Mouse (Mus musculus) liver, embryonic 12.5 days (tissue): ENCODE data around the gene Gm10645. TPM values are rescaled to one million over a fixed set of nuclear protein-coding genes. Genes with fewer than 3 reads are reported as not detected.

Source experiments
- ATAC-seq: fragments of 200-750 bp; cut with Nextera tagmentation; 2 replicates; pipeline ENCODE4 v1.8.0; 2017; ENCODE audit warnings: moderate number of reproducible peaks, mild to moderate bottlenecking, moderate library complexity
- H3K27ac ChIP-seq: fragments of 300-500 bp; sonication (generic); 2 replicates; pipeline ENCODE4 v1.5.1; 2016; ENCODE audit warnings: mild to moderate bottlenecking
- H3K27me3 ChIP-seq: fragments of 300-500 bp; sonication (generic); replicated peaks from 2 replicates; pipeline ENCODE4 v1.6.1; 2016; ENCODE audit warnings: mild to moderate bottlenecking, moderate library complexity
- H3K36me3 ChIP-seq: fragments of 300-500 bp; sonication (generic); 2 replicates; pipeline ENCODE4 v1.6.1; 2016; ENCODE audit warnings: mild to moderate bottlenecking, moderate library complexity
- H3K4me1 ChIP-seq: fragments of 300-500 bp; sonication (generic); 2 replicates; pipeline ENCODE4 v1.6.1; 2016
- H3K4me2 ChIP-seq: fragments of 300-500 bp; sonication (generic); 2 replicates; pipeline ENCODE4 v1.6.1; 2016; ENCODE audit warnings: mild to moderate bottlenecking, moderate library complexity
- H3K4me3 ChIP-seq: fragments of 300-500 bp; sonication (generic); 2 replicates; pipeline ENCODE4 v1.5.1; 2016; ENCODE audit warnings: mild to moderate bottlenecking, moderate library complexity
- H3K9ac ChIP-seq: fragments of 300-500 bp; sonication (generic); 2 replicates; pipeline ENCODE4 v1.6.1; 2016; ENCODE audit warnings: mild to moderate bottlenecking, moderate library complexity
- H3K9me3 ChIP-seq: fragments of 300-500 bp; sonication (generic); replicated peaks from 2 replicates; pipeline ENCODE4 v1.6.1; 2016; ENCODE audit warnings: mild to moderate bottlenecking, moderate library complexity
- WGBS: fragments of 180-500 bp; shearing (Covaris S2); methylation state at CpG from one replicate; pipeline ENCODE4 v1.1.7; 2016; ENCODE audit not compliant: insufficient replicate concordance; 5-methylcytosine and 5-hydroxymethylcytosine counted together
- polyA plus RNA-seq: library from polyadenylated mRNA; unstranded; fragments of >200 nt; fragmentation: Nextera tagmentation; extraction: Ambion mirVana; gene quantifications from 2 replicates; pipeline ENCODE4 v1.2.1, GENCODE M21; 2016

Gm10645 gene
- polyA plus RNA-seq, 1 experiment from 2014 or later = 0.44 TPM

DNA sequence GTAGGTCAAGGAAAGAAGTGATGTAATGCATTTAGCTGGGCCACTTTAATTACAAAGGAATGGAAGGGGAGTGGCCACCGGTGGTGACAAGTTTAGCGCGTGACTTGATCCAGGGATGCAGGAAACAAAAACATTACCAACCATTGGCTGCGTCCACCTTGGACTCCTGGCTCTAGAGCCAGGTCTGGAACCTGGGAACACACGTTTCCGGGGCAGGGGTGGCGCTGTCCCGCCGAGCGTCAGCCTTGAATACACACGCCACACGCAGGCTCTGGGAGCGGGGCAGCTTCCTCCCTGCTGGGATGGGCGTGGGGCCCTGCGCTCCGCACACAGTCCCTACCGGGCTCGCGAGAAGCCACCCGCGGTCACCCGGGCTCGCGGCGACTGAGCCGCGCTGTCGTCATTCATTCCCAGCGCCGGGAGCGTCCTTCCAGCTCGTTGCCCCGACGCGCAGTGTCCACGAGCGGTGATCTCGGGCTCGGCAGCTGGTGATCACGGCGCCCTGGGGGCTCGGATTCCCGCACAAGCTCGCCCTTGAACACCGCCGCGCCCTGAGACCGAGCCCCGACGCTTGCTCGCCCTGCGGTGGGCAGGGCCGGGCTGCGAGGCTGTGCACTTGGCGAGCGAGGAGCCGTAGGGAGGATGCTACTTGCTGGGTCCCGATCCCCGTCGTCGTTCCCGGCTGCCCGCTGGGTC lies 587 bp downstream of the Gm10645 start, which contains the start of gene Tbc1d9:
Gene Tbc1d9 (plus strand): TSS at position 118 of the 696 bp plus-strand sequence.
- peaks cover 50% of the 10 kb centered on the region for H3K27me3 ChIP-seq

DNA sequence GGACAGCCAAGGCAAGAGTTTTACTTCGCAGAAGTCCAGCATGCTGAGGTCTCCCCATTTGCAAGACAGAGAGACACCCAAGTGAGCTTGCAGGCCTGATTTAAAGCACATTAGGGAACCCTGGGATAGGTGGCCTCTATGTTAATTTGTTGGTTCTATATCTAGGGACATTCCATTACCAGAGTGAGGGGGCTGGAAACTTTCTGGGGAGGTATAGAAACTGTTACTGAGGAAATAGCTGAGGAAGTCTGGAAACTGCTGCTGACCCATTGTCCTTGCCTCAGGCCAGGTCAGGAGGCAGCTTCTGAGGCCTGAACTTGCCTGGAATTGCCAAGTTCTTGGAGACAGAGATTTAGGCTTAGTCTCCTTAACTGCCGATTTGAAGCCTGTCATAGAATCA lies 5.4 kb downstream of the Gm10645 start:
- H3K9me3 ChIP-seq = no peaks in the 10 kb centered on the region
- H3K36me3 ChIP-seq = no peaks in the 10 kb centered on the region
- no peak overlapping the region for H3K27ac ChIP-seq
- WGBS = 59% methylated on average over 2 of the region's 2 CpGs
- ATAC-seq = no peak
- no peak overlapping the region for H3K4me3 ChIP-seq
- H3K9ac ChIP-seq = no peak overlapping the region
- no peak overlapping the region for H3K4me2 ChIP-seq
- peaks cover 21% of the 10 kb centered on the region for H3K27me3 ChIP-seq
- H3K4me1 ChIP-seq = peaks cover 3% of the 10 kb centered on the region; the same call in 1 of the 2 replicates

More for the DNA sequence above, 587 bp downstream of the Gm10645 start, which contains the start of gene Tbc1d9:
- peak within 1 kb of the TSS; percentile 81 for H3K4me2 ChIP-seq
- no peaks in the 10 kb centered on the region for H3K36me3 ChIP-seq
- 2% methylated on average over 63 of the region's 63 CpGs for WGBS
- peaks cover 7% of the 10 kb centered on the region; the same call in 1 of the 2 replicates for H3K4me1 ChIP-seq
- H3K4me3 ChIP-seq = peak within 1 kb of the TSS; percentile 62
- peak; percentile 78 for ATAC-seq
- H3K9ac ChIP-seq = peak within 1 kb of the TSS; percentile 62
- H3K27ac ChIP-seq = peak within 1 kb of the TSS; percentile 65
- H3K9me3 ChIP-seq = no peaks in the 10 kb centered on the region

DNA sequence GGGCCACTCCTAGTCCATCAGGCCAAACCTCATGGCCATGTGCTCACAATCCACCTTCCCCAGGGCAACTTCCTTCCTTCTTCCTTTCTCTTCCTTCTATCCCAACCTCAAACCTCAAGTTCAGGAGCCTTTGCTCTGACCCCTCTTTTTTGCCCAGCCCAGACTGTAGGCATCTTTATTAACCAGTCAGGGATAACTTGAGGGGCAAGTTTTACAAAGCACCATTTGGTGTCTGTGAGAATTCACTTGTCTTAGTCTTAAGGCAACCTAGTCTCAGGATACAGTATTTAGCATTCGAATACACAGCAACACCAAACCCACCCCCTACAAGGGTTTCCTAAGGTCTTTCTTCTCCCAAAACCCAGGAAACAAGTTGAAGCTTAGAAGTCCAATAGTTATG lies 6.4 kb downstream of the Gm10645 start:
- no peak overlapping the region for H3K4me2 ChIP-seq
- no peak overlapping the region for H3K4me3 ChIP-seq
- 0 out of 2 replicates have a peak, but pooled peaks cover 4% of the 10 kb centered on the region for H3K4me1 ChIP-seq
- WGBS = 47% methylated on average over 1 of the region's 1 CpGs
- H3K9ac ChIP-seq = no peak overlapping the region
- H3K27me3 ChIP-seq = peaks cover 11% of the 10 kb centered on the region
- no peaks in the 10 kb centered on the region for H3K36me3 ChIP-seq
- no peak for ATAC-seq
- no peak overlapping the region for H3K27ac ChIP-seq
- no peaks in the 10 kb centered on the region for H3K9me3 ChIP-seq

DNA sequence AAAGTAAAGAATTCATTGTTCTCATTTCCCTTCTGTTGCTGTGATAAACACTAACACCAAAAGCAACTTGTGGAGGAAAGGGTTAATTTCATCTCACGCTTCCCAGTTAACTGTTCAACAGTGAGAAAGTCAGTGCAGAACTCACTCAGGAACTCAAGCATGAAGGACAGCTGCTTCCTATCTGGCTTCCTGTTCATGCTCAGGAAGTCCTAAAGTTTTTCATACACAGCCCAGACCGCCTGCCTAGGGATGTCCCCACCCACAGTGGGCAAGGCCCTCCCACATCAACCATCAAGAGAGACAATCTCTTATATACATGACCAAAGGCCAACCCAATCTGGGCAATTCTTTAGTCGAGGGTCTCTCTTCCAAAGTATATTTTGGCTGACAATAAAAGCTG lies 7.0 kb downstream of the Gm10645 start:
- peaks cover 4% of the 10 kb centered on the region; the same call in 1 of the 2 replicates for H3K27me3 ChIP-seq
- 30% methylated on average over 3 of the region's 3 CpGs for WGBS
- no peaks in the 10 kb centered on the region for H3K36me3 ChIP-seq
- no peak overlapping the region for H3K9ac ChIP-seq
- H3K4me3 ChIP-seq = no peak overlapping the region
- no peak for ATAC-seq
- H3K4me1 ChIP-seq = 0 out of 2 replicates have a peak, but pooled peaks cover 4% of the 10 kb centered on the region
- H3K9me3 ChIP-seq = no peaks in the 10 kb centered on the region
- no peak overlapping the region for H3K4me2 ChIP-seq
- no peak overlapping the region for H3K27ac ChIP-seq

DNA sequence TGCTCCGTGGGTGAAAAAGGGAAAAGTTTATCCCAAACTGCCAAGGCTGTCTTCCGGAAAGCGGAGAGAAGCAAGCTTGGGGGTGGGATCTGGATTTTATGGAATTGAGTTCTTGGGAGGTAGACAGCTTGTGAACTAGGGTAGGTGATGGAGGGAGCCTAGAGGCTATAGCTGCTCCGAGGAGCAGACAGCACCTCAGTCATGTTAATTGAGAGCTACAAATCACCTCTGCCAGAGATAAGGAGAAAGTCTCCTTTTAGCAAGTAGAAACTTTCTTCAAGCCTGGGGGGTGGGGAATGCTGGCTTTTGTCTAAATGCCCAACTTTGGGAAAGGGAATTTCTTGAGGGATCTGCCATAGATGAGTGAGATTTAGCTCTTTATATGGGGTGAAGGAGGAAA lies 10.9 kb downstream of the Gm10645 start:
- Histone ChIP-seq H3K9me3 (no peaks in the 10 kb centered on the region), H3K27ac (no peak overlapping the region), H3K4me3 (no peak overlapping the region), H3K4me1 (0 out of 2 replicates have a peak, but pooled peaks cover 4% of the 10 kb centered on the region), H3K36me3 (no peaks in the 10 kb centered on the region), H3K4me2 (no peak overlapping the region), H3K27me3 (no peaks in the 10 kb centered on the region), H3K9ac (no peak overlapping the region)
- 28% methylated on average over 4 of the region's 4 CpGs for WGBS
- no peak for ATAC-seq

DNA sequence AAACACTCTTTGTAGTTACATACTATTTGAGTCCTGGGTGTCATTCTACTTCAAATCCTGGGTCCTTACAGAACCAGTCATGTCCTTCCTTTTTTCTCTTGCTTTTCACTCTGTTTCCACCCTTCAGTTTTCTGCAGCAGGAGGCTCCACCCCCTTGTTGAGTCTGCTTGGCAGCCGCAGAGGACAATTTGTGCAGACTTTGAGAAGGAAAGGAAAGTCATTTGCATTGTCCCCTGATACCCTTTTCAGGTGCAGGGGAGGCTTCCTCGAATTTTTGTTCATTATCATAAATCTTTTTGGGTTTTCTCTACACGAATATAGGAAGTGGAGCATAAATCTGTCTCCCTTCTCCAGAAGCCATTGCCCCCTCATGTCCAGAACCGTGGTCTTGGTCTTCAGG lies 13.5 kb downstream of the Gm10645 start:
- H3K27me3 ChIP-seq = no peaks in the 10 kb centered on the region
- 0 out of 2 replicates have a peak, but pooled peaks cover 4% of the 10 kb centered on the region for H3K4me1 ChIP-seq
- H3K27ac ChIP-seq = no peak overlapping the region
- no peak overlapping the region for H3K4me3 ChIP-seq
- ATAC-seq = no peak
- no peaks in the 10 kb centered on the region for H3K9me3 ChIP-seq
- H3K36me3 ChIP-seq = no peaks in the 10 kb centered on the region
- 33% methylated on average over 4 of the region's 4 CpGs for WGBS
- H3K4me2 ChIP-seq = no peak overlapping the region
- H3K9ac ChIP-seq = no peak overlapping the region

DNA sequence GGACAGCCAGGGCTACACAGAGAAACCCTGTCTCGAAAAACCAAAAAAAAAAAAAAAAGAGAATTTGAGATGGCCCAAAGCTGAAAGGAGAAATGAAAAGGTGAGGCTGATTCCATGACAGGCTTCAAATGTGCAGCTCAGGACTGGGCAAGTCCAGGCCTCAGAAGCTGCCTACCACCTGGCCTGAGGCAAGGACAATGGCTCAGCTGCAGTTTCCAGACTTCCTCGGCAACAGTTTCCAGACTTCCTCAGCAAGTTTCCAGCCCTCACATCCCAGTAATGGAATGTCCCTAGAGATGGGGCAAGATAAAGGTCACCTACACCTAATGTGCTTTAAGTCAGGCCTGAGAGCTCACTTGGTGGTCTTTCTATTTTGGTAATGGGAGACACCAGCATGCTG lies 13.9 kb downstream of the Gm10645 start:
- ATAC-seq = no peak
- Histone ChIP-seq H3K4me2 (no peak overlapping the region), H3K27ac (no peak overlapping the region), H3K4me3 (no peak overlapping the region), H3K27me3 (no peaks in the 10 kb centered on the region), H3K4me1 (0 out of 2 replicates have a peak, but pooled peaks cover 4% of the 10 kb centered on the region), H3K9ac (no peak overlapping the region), H3K9me3 (no peaks in the 10 kb centered on the region), H3K36me3 (no peaks in the 10 kb centered on the region)
- WGBS = 62% methylated on average over 2 of the region's 2 CpGs

DNA sequence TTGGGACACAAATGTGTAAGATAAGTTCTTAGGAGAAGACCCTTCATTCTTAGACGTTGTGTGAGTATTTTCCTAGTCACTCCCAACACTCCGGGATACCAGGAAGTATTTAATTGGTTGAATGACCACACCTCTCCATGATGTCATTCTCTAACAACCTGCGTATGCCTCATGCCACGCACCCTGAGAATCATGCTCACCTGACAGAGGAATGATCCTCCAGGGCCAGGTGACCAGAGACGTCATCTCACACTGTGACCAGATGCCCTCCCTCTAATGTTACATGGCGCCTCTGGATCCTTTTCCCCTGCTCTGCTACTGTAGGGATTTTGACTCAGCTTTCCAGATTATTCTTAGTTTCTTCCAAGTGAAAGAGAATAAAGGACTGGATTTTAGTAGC lies 16.8 kb downstream of the Gm10645 start:
- Histone ChIP-seq H3K4me1 (no peaks in the 10 kb centered on the region), H3K9me3 (no peaks in the 10 kb centered on the region), H3K27ac (no peak overlapping the region), H3K36me3 (no peaks in the 10 kb centered on the region), H3K4me3 (no peak overlapping the region), H3K4me2 (no peak overlapping the region), H3K27me3 (no peaks in the 10 kb centered on the region), H3K9ac (no peak overlapping the region)
- 77% methylated on average over 6 of the region's 6 CpGs for WGBS
- ATAC-seq = no peak

DNA sequence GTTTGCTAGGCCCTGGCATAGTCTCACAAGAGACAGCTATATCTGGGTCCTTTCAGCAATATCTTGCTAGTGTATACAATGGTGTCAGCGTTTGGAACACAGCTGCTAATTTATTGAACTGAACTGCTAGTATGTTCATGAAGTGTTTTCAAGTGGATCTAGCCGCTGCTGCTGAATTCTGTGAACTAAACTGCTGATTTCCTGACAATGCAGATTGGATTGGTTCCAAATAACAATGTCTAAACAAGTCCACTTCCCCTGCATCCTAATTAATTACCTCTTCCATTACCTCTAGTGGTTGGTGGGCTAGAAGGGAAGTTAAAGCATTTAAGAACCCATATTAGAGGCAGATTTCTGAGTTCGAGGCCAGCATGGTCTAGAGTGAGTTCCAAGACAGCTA lies 20.5 kb downstream of the Gm10645 start:
- no peaks in the 10 kb centered on the region for H3K36me3 ChIP-seq
- no peak overlapping the region for H3K27ac ChIP-seq
- no peak overlapping the region for H3K4me3 ChIP-seq
- no peaks in the 10 kb centered on the region for H3K4me1 ChIP-seq
- 60% methylated on average over 3 of the region's 3 CpGs for WGBS
- H3K9ac ChIP-seq = no peak overlapping the region
- no peak for ATAC-seq
- no peaks in the 10 kb centered on the region for H3K27me3 ChIP-seq
- no peaks in the 10 kb centered on the region for H3K9me3 ChIP-seq
- no peak overlapping the region for H3K4me2 ChIP-seq

DNA sequence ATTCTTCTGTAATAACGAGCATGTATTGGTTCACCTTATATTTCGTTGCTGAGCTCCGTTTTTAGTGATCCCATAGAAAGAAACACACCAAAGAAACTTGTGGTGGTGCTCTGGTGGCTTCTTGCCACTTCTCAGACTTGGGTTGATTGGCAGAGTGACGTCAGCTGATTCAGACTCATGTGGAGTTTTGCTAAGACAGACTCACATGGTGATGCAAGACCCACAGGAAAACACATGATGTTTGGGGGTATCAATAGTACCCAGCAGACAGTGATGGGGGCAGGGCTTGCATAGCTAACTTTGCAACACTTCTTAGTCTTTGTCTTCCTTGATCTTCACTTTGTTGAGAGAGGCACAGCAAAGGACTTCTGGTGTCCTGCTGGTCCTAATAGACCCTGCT lies 21.4 kb downstream of the Gm10645 start:
- no peak overlapping the region for H3K27ac ChIP-seq
- ATAC-seq = no peak
- no peaks in the 10 kb centered on the region for H3K27me3 ChIP-seq
- no peak overlapping the region for H3K4me3 ChIP-seq
- H3K4me1 ChIP-seq = no peaks in the 10 kb centered on the region
- H3K9ac ChIP-seq = no peak overlapping the region
- no peaks in the 10 kb centered on the region for H3K36me3 ChIP-seq
- no peaks in the 10 kb centered on the region for H3K9me3 ChIP-seq
- WGBS = 56% methylated on average over 4 of the region's 4 CpGs
- H3K4me2 ChIP-seq = no peak overlapping the region

DNA sequence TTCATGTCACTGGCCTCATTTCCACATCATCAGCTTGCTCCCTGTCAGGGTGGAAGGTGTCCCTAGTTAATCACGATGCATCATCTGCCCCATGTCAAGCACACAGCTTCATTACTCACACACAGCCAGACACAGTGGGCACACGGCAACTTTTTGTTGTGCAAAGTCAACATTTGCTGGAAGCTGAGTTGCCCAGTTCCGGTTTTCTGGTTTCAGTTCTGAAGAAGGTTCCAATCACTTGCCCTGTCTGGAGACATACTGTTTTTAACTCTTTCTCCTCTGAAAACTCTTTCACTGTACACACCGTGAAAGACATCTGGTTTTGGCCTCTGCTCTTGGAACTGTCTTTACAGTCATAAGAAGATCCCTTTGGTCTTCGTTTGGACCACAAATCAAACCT lies 24.6 kb downstream of the Gm10645 start:
- no peak for ATAC-seq
- Histone ChIP-seq H3K9me3 (no peaks in the 10 kb centered on the region), H3K36me3 (no peaks in the 10 kb centered on the region), H3K27ac (no peak overlapping the region), H3K27me3 (no peaks in the 10 kb centered on the region), H3K9ac (no peak overlapping the region), H3K4me3 (no peak overlapping the region), H3K4me1 (no peaks in the 10 kb centered on the region), H3K4me2 (no peak overlapping the region)
- 50% methylated on average over 5 of the region's 5 CpGs for WGBS

DNA sequence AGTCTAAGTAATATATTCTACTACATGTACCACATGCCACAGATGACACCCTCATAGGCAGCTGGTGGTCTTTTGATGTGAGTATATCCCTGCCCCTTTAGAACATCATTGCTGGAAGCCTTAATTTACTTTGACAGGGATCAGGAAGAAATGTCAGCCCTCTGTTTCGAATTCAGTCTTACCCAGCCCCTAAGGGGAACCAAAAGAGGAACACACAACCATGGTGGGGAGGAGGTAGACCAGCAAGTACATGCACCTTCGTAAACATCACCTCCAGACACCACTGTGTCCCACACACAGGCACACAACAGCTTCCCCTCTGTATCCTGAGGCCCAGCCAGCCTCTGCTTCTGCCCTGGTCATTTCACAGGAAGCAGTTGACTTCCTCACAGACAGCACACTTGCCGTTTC lies 25.3 kb downstream of the Gm10645 start:
- H3K36me3 ChIP-seq = no peaks in the 10 kb centered on the region
- H3K9me3 ChIP-seq = no peaks in the 10 kb centered on the region
- no peak overlapping the region for H3K9ac ChIP-seq
- 15% methylated on average over 3 of the region's 3 CpGs for WGBS
- no peaks in the 10 kb centered on the region for H3K27me3 ChIP-seq
- no peak overlapping the region for H3K4me3 ChIP-seq
- no peaks in the 10 kb centered on the region for H3K4me1 ChIP-seq
- no peak overlapping the region for H3K4me2 ChIP-seq
- H3K27ac ChIP-seq = no peak overlapping the region
- 0 out of 2 replicates have a peak, but pooled peaks have one; percentile 37 for ATAC-seq
